Mouse (Mus musculus) gastrocnemius, adult 2 months (tissue): Measurements from ENCODE around the gene Adam22. TPM values are rescaled to one million over a fixed set of nuclear protein-coding genes. Genes with fewer than 3 reads are reported as not detected.

Experiments used
- DNase-seq: peaks from one replicate; pipeline ENCODE4 v3.0.0; 2022
- H3K27ac ChIP-seq: fragments of 200-600 bp; 2 replicates; pipeline ENCODE4 v1.8.1; 2022; ENCODE audit warnings: mild to moderate bottlenecking
- H3K4me3 ChIP-seq: fragments of 200-600 bp; 2 replicates; pipeline ENCODE4 v1.8.1; 2022; ENCODE audit warnings: mild to moderate bottlenecking, moderate library complexity
- CTCF ChIP-seq: fragments of 200-600 bp; IDR thresholded peaks from 2 replicates; pipeline ENCODE4 v1.8.1; 2022; ENCODE audit warnings: antibody characterized with exemption, mild to moderate bottlenecking, moderate library complexity
- intact Hi-C: fragments of 180-260 bp; cut with DNase I; formaldehyde crosslinking; loops from one replicate; pipeline ENCODE4 v1.15.1; 2025
- long read RNA-seq, 2 experiments: library from polyadenylated mRNA; stranded (forward); transcript quantifications; one replicate each; pipeline ENCODE4 v2.0.0; 2021
- total RNA-seq, 2 experiments: library from RNA; stranded (reverse); gene quantifications; 2 replicates each; pipeline ENCODE4 v1.2.3; 2021

Adam22 gene
- total RNA-seq = 1 to 10 TPM; 1.6 to 2.8 TPM
- long read RNA-seq, experiment 1, partial matches to known transcripts = 0 of 2 reads
- long read RNA-seq, experiment 1, other reads (novel, unspliced or antisense) = 2 of 2 reads
- long read RNA-seq, experiment 2 = 0 reads

DNA sequence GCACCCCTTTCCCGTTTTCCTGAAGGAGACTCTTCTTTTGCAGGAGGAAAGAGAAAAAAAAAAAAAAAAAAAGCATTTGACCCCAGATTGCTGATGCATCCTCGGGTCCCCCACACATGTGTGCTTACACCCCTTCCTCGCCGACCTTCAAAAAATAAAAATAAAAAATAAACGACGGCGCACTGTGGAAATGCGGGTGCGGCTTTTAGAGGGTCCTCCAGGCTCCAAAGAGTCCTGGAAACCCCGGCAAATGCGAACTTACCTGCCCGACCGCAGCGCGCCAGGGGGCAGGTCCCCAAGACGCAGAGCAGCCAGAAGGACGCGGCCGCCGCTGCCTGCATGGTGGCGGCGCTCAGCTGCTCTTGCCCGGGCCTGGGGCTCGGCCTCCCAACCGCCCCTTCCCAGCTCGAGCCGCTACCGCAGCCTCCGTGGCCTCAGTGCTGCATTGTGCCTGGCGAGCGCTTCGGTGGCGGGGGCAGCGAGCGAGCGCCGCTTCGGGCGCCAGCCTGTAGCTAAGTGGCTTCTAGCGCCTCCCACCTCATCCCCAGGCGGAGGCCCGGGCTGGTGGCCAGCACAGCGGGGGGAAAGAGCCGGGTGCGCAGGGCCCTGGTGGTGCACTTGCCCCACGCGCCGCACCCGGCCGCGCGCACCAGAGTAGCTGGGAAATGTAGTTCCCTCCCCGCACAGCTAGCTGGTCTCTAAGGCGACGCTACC is at the start of gene Adam22:
Adam22 (minus strand) TSS at position 547 of the 714 bp plus-strand sequence.
- peak; percentile 91 for DNase-seq
- Histone ChIP-seq H3K4me3 (peak within 1 kb of the TSS; percentile 85), H3K27ac (peak within 1 kb of the TSS; percentile 76)
- TF ChIP-seq CTCF = peak; percentile 23; the same call in 1 of the 2 replicates
- intact Hi-C loops = loop anchor here (5.0 to 10.0 kb wide), 2 partner anchors 55 to 203 kb away; partner anchors contain the start of genes Dbf4 and Slc25a40

DNA sequence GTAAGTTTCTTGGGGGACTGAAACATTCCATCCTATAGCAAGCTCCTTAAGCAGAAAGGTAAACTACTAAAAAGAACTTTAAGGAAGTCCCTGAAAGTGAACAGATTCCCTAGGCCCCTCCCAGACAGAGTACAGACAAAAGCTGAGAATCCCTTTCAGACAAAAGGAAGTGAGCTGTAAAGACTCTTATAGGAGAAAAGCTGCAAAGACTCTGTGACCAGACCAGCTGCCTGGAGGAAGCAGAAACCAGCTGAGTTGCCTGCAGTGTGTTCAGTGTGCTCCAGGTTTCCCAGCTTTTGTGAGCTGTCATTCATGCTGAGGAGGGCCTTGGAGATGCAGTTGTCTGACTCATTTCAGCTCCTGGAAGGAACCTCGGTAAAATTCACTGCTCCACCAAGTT is 49.5 kb upstream of the Adam22 start:
- TF ChIP-seq CTCF = no peak
- intact Hi-C loops = loop anchor here (10.0 kb wide), 1 partner anchor 363 kb away; no protein-coding TSS in a partner anchor
- DNase-seq = no peak
- Histone ChIP-seq H3K27ac (no peak overlapping the region), H3K4me3 (no peak overlapping the region)

DNA sequence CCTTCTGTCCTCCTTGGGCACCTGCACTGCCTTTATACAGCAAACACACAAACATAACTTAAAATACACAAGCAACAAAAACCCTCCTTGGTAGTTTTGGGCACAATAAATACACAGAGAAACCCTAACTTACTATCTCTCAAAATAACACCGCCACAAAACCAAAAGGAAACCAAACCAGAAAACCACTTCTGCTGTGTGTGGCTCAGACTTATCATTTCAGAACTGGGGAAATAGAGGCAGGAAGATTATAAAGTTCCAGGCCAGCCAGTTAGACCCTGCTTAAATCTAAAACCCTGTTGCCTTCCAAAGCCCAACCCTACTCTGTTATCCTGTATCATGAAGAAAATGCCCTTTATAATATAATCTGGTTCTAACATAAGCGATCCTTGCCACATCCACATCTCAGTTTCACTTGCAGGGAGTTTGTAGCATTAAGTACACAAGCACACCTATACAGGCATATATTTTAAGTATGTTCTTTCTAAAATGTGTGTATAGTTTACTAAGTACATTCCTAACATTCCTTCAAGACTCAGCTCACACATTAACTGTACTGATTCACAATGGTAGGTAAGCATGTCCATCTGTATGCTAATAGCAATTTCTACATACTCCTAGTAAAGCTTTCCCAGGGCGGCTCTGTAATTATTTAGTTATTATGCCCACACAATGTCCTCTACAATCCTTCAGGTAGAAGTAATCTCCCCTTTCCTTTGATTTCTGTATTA is 48.9 kb upstream of the Adam22 start:
- DNase-seq = no peak
- TF ChIP-seq CTCF = no peak
- no peak overlapping the region for H3K4me3 ChIP-seq
- intact Hi-C loops = loop anchor here (10.0 kb wide), 1 partner anchor 362 kb away; no protein-coding TSS in a partner anchor
- no peak overlapping the region for H3K27ac ChIP-seq

GRCm38 (mm10) chr5:8408746-8409145 is 40.8 kb upstream of the Adam22 start:
- DNase-seq = no peak
- intact Hi-C loops = no loop called here
- Histone ChIP-seq H3K4me3 (no peak overlapping the region), H3K27ac (no peak overlapping the region)
- TF ChIP-seq CTCF = peak; percentile 9; the same call in 1 of the 2 replicates

DNA sequence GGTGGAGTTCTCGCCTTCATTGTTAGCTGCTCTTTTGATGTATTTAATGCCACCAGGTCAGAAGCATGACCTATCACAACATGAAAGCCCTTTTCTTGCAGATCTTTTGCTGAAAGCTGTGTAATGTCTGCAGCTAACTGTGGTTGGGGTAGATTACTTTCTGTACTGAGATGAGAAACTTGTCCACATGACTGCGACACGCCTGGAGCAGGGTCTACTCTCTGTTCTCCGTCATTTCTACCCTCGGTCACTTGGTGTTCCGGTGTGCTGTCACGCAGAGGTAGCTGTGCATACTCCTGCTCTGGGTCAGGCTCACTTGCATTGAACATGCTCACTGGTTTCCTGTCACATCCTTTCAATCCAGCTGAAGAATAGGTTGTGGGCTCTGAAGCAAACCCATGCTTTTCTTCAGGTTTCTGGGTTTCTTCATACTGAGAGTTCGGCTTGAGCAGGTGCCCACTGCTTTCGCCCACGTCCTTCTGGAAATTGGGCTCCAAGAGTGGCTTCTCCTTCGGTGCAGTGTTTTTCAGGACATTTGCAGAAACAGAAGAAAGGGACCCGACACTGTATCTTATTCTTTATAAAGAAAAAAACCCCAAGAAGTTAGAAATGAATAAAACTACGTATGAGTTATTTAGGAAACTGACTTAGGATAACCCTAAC is 29.8 kb upstream of the Adam22 start:
- no peak for TF ChIP-seq CTCF
- intact Hi-C loops = no loop called here
- H3K27ac ChIP-seq = no peak overlapping the region
- H3K4me3 ChIP-seq = no peak overlapping the region
- no peak for DNase-seq

- intact Hi-C loops = no loop called here
- TF ChIP-seq CTCF = no peak
- Histone ChIP-seq H3K27ac (no peak overlapping the region), H3K4me3 (no peak overlapping the region)
- DNase-seq = no peak
These were observed 26.1 kb upstream of the Adam22 start for GRCm38 (mm10) chr5:8393891-8394583.

- intact Hi-C loops = no loop called here
- Histone ChIP-seq H3K4me3 (no peak overlapping the region), H3K27ac (no peak overlapping the region)
- TF ChIP-seq CTCF = no peak
- DNase-seq = no peak
These were observed 6.4 kb upstream of the Adam22 start for GRCm38 (mm10) chr5:8374297-8374906.

- intact Hi-C loops = no loop called here
- no peak for DNase-seq
- no peak for TF ChIP-seq CTCF
- Histone ChIP-seq H3K27ac (no peak overlapping the region), H3K4me3 (no peak overlapping the region)
These were observed 5.5 kb upstream of the Adam22 start for GRCm38 (mm10) chr5:8373415-8373814.

GRCm38 (mm10) chr5:8368781-8369180 is 821 bp upstream of the Adam22 start:
- H3K4me3 ChIP-seq = no peak overlapping the region
- intact Hi-C loops = loop anchor here (5.0 to 10.0 kb wide), 2 partner anchors 54 to 204 kb away; partner anchors contain the start of genes Dbf4 and Slc25a40
- TF ChIP-seq CTCF = no peak
- no peak overlapping the region for H3K27ac ChIP-seq
- DNase-seq = no peak

DNA sequence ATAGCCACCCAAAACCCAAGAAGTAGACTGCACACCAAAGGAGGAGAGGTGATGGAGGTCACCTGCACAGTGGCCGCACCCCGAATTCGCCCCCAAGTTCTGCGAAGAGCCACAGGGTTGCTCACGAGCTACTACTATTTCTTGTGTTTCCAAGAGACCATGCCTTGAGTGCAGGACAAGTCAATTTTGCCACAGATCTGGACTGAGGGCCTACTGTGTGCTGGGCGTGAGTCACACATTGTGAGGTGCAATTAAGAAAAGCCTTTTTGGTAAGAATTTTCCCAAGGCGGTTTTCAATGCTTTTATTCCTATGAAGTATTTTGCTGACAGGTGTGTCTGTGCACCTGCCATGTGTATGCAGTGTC is 350 bp upstream of the Adam22 start:
- no peak for DNase-seq
- peak overlapping the region; percentile 76; the same call in 1 of the 2 replicates for H3K27ac ChIP-seq
- TF ChIP-seq CTCF = no peak
- intact Hi-C loops = loop anchor here (5.0 to 10.0 kb wide), 2 partner anchors 54 to 204 kb away; partner anchors contain the start of genes Dbf4 and Slc25a40
- peak overlapping the region; percentile 85 for H3K4me3 ChIP-seq

DNA sequence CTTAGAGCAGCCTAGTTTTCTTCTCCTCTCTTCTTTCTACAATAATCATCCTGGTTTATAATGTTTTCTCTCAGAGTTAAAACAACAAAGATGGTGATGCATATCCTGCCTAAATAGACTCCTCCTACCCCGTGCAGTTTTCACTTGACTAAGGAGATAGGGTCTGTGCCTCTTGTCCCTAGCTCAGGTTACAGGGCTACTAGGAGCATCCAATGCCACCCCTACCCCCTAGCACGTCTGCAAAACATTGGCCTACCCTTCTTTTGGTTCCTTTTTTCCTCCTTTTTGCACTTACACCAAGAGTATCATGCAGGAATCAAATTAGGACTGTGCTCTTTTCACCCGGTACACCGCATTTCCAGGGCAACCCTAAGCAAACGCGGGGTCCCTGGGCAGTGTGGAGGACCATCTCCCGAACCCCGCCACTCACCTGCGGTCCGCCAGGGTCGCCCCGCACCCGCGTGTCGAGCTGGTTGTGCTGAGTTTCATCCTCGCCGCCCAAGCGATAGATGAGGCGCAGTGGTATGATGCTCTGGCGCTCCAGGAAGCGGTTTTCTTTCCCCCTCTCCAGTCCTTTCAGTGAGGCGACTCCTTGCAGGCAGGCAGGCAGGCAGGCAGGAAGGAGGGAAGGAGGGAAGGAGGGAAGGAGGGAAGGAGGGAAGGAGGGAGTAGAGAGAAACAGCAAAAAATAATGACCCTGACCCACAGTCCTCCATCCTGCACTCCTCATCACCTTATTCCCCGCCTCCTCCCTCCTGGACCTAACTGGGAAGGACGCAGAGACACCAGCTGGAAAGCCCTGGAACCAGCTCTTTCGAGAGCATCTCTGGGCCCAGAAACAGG is 968 bp downstream of the Adam22 start:
- DNase-seq = peak; percentile 23
- H3K27ac ChIP-seq = peak overlapping the region; percentile 24; the same call in 1 of the 2 replicates
- no peak for TF ChIP-seq CTCF
- peak overlapping the region; percentile 85 for H3K4me3 ChIP-seq
- intact Hi-C loops = loop anchor here (5.0 to 10.0 kb wide), 2 partner anchors 55 to 202 kb away; partner anchors contain the start of genes Dbf4 and Slc25a40
